Mouse (Mus musculus): ENCODE measurements at regions not wholly inside any gene's neighbourhood (a gene's known extent, or its start where the extent isn't known, plus 50 kb on each side); places are given as distances from the start of the nearest gene placed in this dataset.
A peak's percentile ranks its signal among the peaks of the same experiment; 100 is the strongest.

GRCm38 (mm10) chr6:17157270-17157669 is 92.3 kb downstream of the Tes start:
- no peak for DNase-seq (ENCODE audit: low spot score)

- DNase-seq (ENCODE audit: low spot score) = peak; percentile 68
These were observed 105.2 kb downstream of the Tes start for GRCm38 (mm10) chr6:17169971-17170781.

GRCm38 (mm10) chr6:17170782-17171272 is 105.9 kb downstream of the Tes start:
- DNase-seq (ENCODE audit: low spot score) = no peak

- DNase-seq (ENCODE audit: low spot score) = peak; percentile 83
These were observed 106.5 kb downstream of the Tes start for GRCm38 (mm10) chr6:17171273-17172011.

GRCm38 (mm10) chr6:17172050-17172449 is 107.1 kb downstream of the Tes start:
- peak; percentile 70 for DNase-seq (ENCODE audit: low spot score)

- DNase-seq (ENCODE audit: low spot score) = peak; percentile 90
These were observed 103.8 kb upstream of the Cav2 start for GRCm38 (mm10) chr6:17177153-17177552.

GRCm38 (mm10) chr6:17179476-17179875 is 101.5 kb upstream of the Cav2 start:
- DNase-seq (ENCODE audit: low spot score) = no peak

GRCm38 (mm10) chr6:17186604-17187003 is 94.4 kb upstream of the Cav2 start:
- no peak for DNase-seq (ENCODE audit: low spot score)

- DNase-seq (ENCODE audit: low spot score) = peak; percentile 70
These were observed 93.9 kb upstream of the Cav2 start for GRCm38 (mm10) chr6:17187106-17187505.

- no peak for DNase-seq (ENCODE audit: low spot score)
These were observed 85.4 kb upstream of the Cav2 start for GRCm38 (mm10) chr6:17195538-17195937.

GRCm38 (mm10) chr6:17197728-17198397 is 83.1 kb upstream of the Cav2 start:
- DNase-seq (ENCODE audit: low spot score) = no peak

- no peak for DNase-seq (ENCODE audit: low spot score)
These were observed 82.1 kb upstream of the Cav2 start for GRCm38 (mm10) chr6:17198876-17199275.

- DNase-seq (ENCODE audit: low spot score) = peak; percentile 75
These were observed 78.9 kb upstream of the Cav2 start for GRCm38 (mm10) chr6:17201916-17202636.

- DNase-seq (ENCODE audit: low spot score) = no peak
These were observed 77.7 kb upstream of the Cav2 start for GRCm38 (mm10) chr6:17203302-17203701.

GRCm38 (mm10) chr6:17203900-17204686 is 76.9 kb upstream of the Cav2 start:
- DNase-seq (ENCODE audit: low spot score) = no peak

GRCm38 (mm10) chr6:17206932-17207331 is 74.1 kb upstream of the Cav2 start:
- DNase-seq (ENCODE audit: low spot score) = no peak

GRCm38 (mm10) chr6:17209792-17210191 is 71.2 kb upstream of the Cav2 start:
- DNase-seq (ENCODE audit: low spot score) = no peak

GRCm38 (mm10) chr6:17211346-17211745 is 69.6 kb upstream of the Cav2 start:
- DNase-seq (ENCODE audit: low spot score) = peak; percentile 60

- DNase-seq (ENCODE audit: low spot score) = no peak
These were observed 66.2 kb upstream of the Cav2 start for GRCm38 (mm10) chr6:17214774-17215173.

GRCm38 (mm10) chr6:17216442-17216841 is 64.5 kb upstream of the Cav2 start:
- no peak for DNase-seq (ENCODE audit: low spot score)

- DNase-seq (ENCODE audit: low spot score) = peak; percentile 40
These were observed 57.2 kb upstream of the Cav2 start for GRCm38 (mm10) chr6:17223744-17224143.

All from adipocyte (in vitro differentiated cells).